Mouse (Mus musculus): ENCODE measurements around the gene Ttc17.

GRCm38 (mm10) chr2:94397453-94397852 lies 9.0 kb downstream of the Ttc17 start:
- no peak for TF ChIP-seq POLR2A (IDR thresholded peaks at IDR 0.05; ENCODE audit: insufficient read depth, low read depth, low read length)
- no peak for TF ChIP-seq CTCF (IDR thresholded peaks at IDR 0.05; ENCODE audit: insufficient read depth, low read depth, low read length)
